Mouse (Mus musculus) erythroblast, embryonic 14.5 days (primary cell): Measurements from ENCODE around the gene Tmem273.

Experiments used
- GATA1 ChIP-seq: IDR thresholded peaks from 2 replicates; pipeline ENCODE4 v1.6.1; 2012; ENCODE audit warnings: low read length, inconsistent platforms, mixed read lengths
- TAL1 ChIP-seq: IDR thresholded peaks from 3 replicates; pipeline ENCODE4 v1.6.1; 2012; ENCODE audit warnings: low read length, inconsistent platforms, mixed read lengths

DNA sequence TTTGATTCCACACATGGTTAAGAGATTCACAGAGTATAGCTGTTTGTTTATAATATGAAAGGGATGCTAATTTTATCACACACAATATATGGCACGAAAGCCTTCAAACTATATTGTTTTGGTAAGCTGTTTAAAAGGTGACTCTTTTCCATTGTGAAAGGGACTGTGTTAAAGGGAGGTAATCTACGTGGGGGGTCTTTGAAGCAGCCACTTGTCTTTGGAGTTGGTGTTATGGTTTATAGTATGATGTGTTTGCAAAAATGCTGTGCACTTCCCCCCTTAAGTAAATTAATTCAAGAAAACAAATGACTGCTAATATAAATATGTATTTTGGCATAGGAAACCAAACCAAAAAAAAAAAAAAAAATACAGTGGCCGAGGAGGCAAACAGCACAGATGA, 79.6 kb downstream of the Tmem273 start:
- TF ChIP-seq GATA1: no peak
- TF ChIP-seq TAL1: no peak
